Mouse (Mus musculus): Measurements from ENCODE around the gene A730061H03Rik. TPM values are rescaled to one million over a fixed set of nuclear protein-coding genes. Genes with fewer than 3 reads are reported as not detected.

A730061H03Rik gene
- total RNA-seq, 2 experiments from 2014 or later, result not detected

- H3K4me3 ChIP-seq, result peak within 1 kb of the TSS; percentile 74
- peak; percentile 96 for DNase-seq
- H3K27ac ChIP-seq, result peak within 1 kb of the TSS; percentile 98
- intact Hi-C loops (cut with DNase I), result loop anchor here (1.0 kb wide), 2 partner anchors 16 to 80 kb away; partner anchors contain the start of genes Fitm1 and Gmpr2
- TF ChIP-seq CTCF (IDR thresholded peaks at IDR 0.05), result no peak
These were observed 30.6 kb upstream of the A730061H03Rik start, which contains the start of gene Psme2 for GRCm38 (mm10) chr14:55590748-55591330. Gene Psme2 (minus strand): TSS chr14:55591113.

GRCm38 (mm10) chr14:55589771-55590448 lies 29.7 kb upstream of the A730061H03Rik start:
- intact Hi-C loops (cut with DNase I), result no loop called here

GRCm38 (mm10) chr14:55589271-55589670 lies 29.1 kb upstream of the A730061H03Rik start:
- intact Hi-C loops (cut with DNase I), result no loop called here
- DNase-seq, result no peak
- no peak overlapping the region for H3K4me3 ChIP-seq
- no peak overlapping the region for H3K27ac ChIP-seq
- no peak for TF ChIP-seq CTCF (IDR thresholded peaks at IDR 0.05)

More at GRCm38 (mm10) chr14:55589771-55590448, 29.7 kb upstream of the A730061H03Rik start:
- no peak for TF ChIP-seq CTCF (IDR thresholded peaks at IDR 0.05)
- no peak for DNase-seq
- peak overlapping the region; percentile 74 for H3K4me3 ChIP-seq
- peak overlapping the region; percentile 98 for H3K27ac ChIP-seq

DNA sequence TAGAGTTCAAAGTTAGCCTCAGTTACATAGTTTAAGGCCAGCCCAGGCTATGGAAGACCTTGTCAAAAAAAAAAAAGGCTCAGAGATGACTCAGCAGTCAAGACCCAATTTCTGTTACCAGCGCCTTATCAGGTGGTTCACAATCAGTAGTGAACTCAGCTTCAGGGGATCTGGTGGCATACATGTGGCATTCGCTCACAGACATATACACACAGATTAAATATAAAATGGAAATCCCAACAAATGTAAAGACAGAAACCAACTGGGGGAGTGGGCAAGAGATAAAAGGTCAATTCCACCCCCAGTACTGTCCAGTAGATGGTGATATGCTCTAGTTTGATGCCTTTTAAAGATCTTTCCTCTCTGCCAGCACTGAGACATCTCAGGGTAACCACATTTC lies 25.9 kb upstream of the A730061H03Rik start:
- DNase-seq, result no peak
- intact Hi-C loops (cut with DNase I), result no loop called here
- Histone ChIP-seq H3K27ac (peak overlapping the region; percentile 90), H3K4me3 (no peak overlapping the region)
- no peak for TF ChIP-seq CTCF (IDR thresholded peaks at IDR 0.05)

- no peak for DNase-seq
- intact Hi-C loops (cut with DNase I), result no loop called here
- Histone ChIP-seq H3K4me3 (peak overlapping the region; percentile 92), H3K27ac (peak overlapping the region; percentile 90)
- no peak for TF ChIP-seq CTCF (IDR thresholded peaks at IDR 0.05)
These were observed 25.4 kb upstream of the A730061H03Rik start for GRCm38 (mm10) chr14:55585566-55585960.

- H3K27ac ChIP-seq, result peak within 1 kb of the TSS; percentile 90
- intact Hi-C loops (cut with DNase I), result no loop called here
- H3K4me3 ChIP-seq, result peak within 1 kb of the TSS; percentile 92
- no peak for TF ChIP-seq CTCF (IDR thresholded peaks at IDR 0.05)
- DNase-seq, result peak; percentile 92
These were observed 24.7 kb upstream of the A730061H03Rik start, which contains the start of gene Emc9 for GRCm38 (mm10) chr14:55584702-55585565. Gene Emc9 (minus strand): TSS chr14:55585302.

GRCm38 (mm10) chr14:55584303-55584701 lies 24.1 kb upstream of the A730061H03Rik start:
- intact Hi-C loops (cut with DNase I), result no loop called here
- peak overlapping the region; percentile 90 for H3K27ac ChIP-seq
- TF ChIP-seq CTCF (IDR thresholded peaks at IDR 0.05), result no peak
- peak overlapping the region; percentile 92 for H3K4me3 ChIP-seq
- no peak for DNase-seq

GRCm38 (mm10) chr14:55581981-55582681 lies 21.9 kb upstream of the A730061H03Rik start:
- peak; percentile 60 for TF ChIP-seq CTCF (IDR thresholded peaks at IDR 0.05)
- Histone ChIP-seq H3K4me3 (no peak overlapping the region), H3K27ac (peak overlapping the region; percentile 16; the same call in 1 of the 2 replicates)
- intact Hi-C loops (cut with DNase I), result no loop called here
- no peak for DNase-seq

GRCm38 (mm10) chr14:55580731-55581130 lies 20.5 kb upstream of the A730061H03Rik start:
- intact Hi-C loops (cut with DNase I), result no loop called here
- TF ChIP-seq CTCF (IDR thresholded peaks at IDR 0.05), result no peak
- Histone ChIP-seq H3K27ac (no peak overlapping the region), H3K4me3 (no peak overlapping the region)
- DNase-seq, result no peak

- DNase-seq, result no peak
- no peak overlapping the region for H3K4me3 ChIP-seq
- no peak for TF ChIP-seq CTCF (IDR thresholded peaks at IDR 0.05)
- peak overlapping the region; percentile 97; the same call in 1 of the 2 replicates for H3K27ac ChIP-seq
- intact Hi-C loops (cut with DNase I), result no loop called here
These were observed 19.6 kb upstream of the A730061H03Rik start for GRCm38 (mm10) chr14:55579511-55580496.

All from gastrocnemius, adult 2 months (tissue).